Mouse (Mus musculus): ENCODE results near the gene Il1rapl2.
"Not testable (repeated sequence)": the region's sequence is repeated elsewhere in the genome, so short reads cannot be mapped to it uniquely, and the experiment has no call there.

Gene Il1rapl2

DNA sequence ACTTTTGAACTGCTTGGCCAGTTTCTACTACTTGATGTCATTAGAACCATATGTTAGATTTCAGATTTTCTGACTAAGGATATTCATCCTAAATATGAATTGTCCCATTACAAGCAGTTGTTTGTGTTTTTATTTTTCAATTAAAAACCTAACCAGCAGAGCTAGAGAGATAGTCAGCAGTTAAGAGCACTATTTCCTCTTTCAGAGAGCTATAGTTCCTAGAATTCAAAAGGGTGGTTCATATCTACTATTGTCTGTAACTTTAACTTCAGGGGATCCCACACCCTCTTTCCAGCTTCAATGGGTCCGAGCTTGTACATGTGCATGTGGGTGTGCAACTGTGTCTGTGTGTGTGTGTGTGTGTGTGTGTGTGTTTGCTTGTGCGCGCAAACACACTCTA, 472.7 kb downstream of the Il1rapl2 start:
- in situ Hi-C loops (cut with MboI; ENCODE audit: low pct_unique_long_range_greater_than_20kb in 1 of 2, low sequenced_read_pairs in 2 of 2, unreplicated experiment in 1 of 2), result no loop called here

GRCm38 (mm10) chrX:138103954-138104353, 533.5 kb downstream of the Il1rapl2 start:
- in situ Hi-C loops (cut with MboI; ENCODE audit: low pct_unique_long_range_greater_than_20kb in 1 of 2, low sequenced_read_pairs in 2 of 2, unreplicated experiment in 1 of 2), result no loop called here

DNA sequence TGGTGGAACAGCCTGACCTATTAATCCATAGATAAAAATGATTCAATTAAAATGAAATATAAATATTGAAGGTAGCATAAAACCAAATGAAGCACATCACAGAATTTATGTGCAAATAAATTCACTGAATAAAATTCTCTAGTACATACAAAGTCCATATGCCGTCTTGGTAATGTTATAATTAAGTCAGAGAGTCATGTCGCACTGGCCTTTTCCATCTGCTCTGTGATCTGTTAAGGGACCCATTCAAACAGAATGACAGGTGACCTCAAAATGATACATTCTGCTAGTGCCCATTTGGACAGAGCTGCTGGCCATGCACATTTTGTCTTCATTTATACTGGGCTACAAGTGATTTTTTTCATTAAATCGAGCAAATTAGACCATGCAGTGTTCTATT, 534.3 kb downstream of the Il1rapl2 start:
- in situ Hi-C loops (cut with MboI; ENCODE audit: low pct_unique_long_range_greater_than_20kb in 1 of 2, low sequenced_read_pairs in 2 of 2, unreplicated experiment in 1 of 2), result no loop called here

GRCm38 (mm10) chrX:138170146-138170545, 599.7 kb downstream of the Il1rapl2 start:
- in situ Hi-C loops (cut with MboI; ENCODE audit: low pct_unique_long_range_greater_than_20kb in 1 of 2, low sequenced_read_pairs in 2 of 2, unreplicated experiment in 1 of 2), result no loop called here

GRCm38 (mm10) chrX:138209480-138209879, 639.1 kb downstream of the Il1rapl2 start, which contains the start of gene Tex13a:
TSS of gene Tex13a (minus strand) at chrX:138209580.
- in situ Hi-C loops (cut with MboI; ENCODE audit: low pct_unique_long_range_greater_than_20kb in 1 of 2, low sequenced_read_pairs in 2 of 2, unreplicated experiment in 1 of 2), result no loop called here

- in situ Hi-C loops (cut with MboI; ENCODE audit: low pct_unique_long_range_greater_than_20kb in 1 of 2, low sequenced_read_pairs in 2 of 2, unreplicated experiment in 1 of 2), result no loop called here
Observed at GRCm38 (mm10) chrX:138234626-138235025, 664.2 kb downstream of the Il1rapl2 start.

GRCm38 (mm10) chrX:138348736-138349135, 778.3 kb downstream of the Il1rapl2 start:
- in situ Hi-C loops (cut with MboI; ENCODE audit: low pct_unique_long_range_greater_than_20kb in 1 of 2, low sequenced_read_pairs in 2 of 2, unreplicated experiment in 1 of 2), result not testable (repeated sequence)

DNA sequence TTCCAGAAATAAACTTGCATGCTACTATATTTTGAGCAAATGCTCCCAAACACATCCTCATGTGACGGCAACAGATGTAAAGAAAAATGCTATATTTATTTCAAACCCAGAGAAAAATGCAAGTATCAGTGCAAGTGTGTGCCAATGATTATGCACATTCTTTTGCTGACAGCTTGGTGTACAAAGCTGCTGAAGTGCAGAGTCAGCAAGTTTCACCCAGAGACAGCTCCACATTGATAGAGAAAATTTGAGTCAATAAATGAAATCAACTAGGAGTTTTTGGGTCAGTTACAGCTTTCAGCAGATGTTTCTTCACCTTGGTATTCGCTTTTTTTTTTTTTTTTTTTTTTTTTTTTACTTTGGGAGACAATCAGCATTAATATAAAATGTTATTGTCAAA, 863.4 kb downstream of the Il1rapl2 start:
- in situ Hi-C loops (cut with MboI; ENCODE audit: low pct_unique_long_range_greater_than_20kb in 1 of 2, low sequenced_read_pairs in 2 of 2, unreplicated experiment in 1 of 2), result no loop called here

GRCm38 (mm10) chrX:138437939-138438338, 867.5 kb downstream of the Il1rapl2 start:
- in situ Hi-C loops (cut with MboI; ENCODE audit: low pct_unique_long_range_greater_than_20kb in 1 of 2, low sequenced_read_pairs in 2 of 2, unreplicated experiment in 1 of 2), result no loop called here

DNA sequence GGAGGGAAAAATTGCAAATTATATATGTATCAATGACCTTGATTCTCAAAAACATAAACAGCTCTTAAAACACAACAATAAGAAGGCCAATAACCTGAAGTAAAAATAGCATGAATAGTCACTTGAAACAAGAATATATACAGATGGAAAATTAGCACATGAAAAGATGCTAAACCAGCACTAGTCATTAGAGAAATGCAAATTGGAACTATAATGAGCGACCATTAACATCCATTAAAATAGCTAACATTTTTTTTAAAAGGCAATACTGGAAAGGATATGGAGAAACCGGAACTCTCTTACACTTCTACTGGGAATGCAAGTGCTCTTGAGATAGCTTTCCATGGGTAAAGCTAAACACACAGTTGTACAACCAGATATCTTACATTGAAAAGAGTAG, 879.4 kb downstream of the Il1rapl2 start:
- in situ Hi-C loops (cut with MboI; ENCODE audit: low pct_unique_long_range_greater_than_20kb in 1 of 2, low sequenced_read_pairs in 2 of 2, unreplicated experiment in 1 of 2), result no loop called here

- in situ Hi-C loops (cut with MboI; ENCODE audit: low pct_unique_long_range_greater_than_20kb in 1 of 2, low sequenced_read_pairs in 2 of 2, unreplicated experiment in 1 of 2), result no loop called here
Observed at GRCm38 (mm10) chrX:138478488-138478887, 908.1 kb downstream of the Il1rapl2 start.

DNA sequence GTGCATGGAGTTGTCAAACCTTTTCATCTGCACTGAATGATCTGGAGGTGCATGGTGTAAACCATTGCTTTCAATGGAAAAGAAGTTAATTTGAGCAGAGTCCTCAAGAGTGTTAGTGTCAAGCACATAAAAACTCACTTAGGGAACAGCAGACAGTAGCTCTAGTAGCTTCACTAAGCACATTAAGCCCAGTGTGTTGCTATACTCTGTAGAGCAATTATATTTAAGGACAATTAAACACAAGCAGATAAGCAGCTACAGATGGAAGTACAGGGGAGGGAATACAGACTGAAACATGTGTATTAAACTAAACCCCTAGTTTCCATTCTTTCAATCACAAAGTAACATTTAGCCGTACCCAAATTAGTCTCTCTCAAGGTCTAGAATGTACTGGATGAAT, 930.1 kb downstream of the Il1rapl2 start:
- in situ Hi-C loops (cut with MboI; ENCODE audit: low pct_unique_long_range_greater_than_20kb in 1 of 2, low sequenced_read_pairs in 2 of 2, unreplicated experiment in 1 of 2), result no loop called here

GRCm38 (mm10) chrX:138505049-138505448, 934.6 kb downstream of the Il1rapl2 start:
- in situ Hi-C loops (cut with MboI; ENCODE audit: low pct_unique_long_range_greater_than_20kb in 1 of 2, low sequenced_read_pairs in 2 of 2, unreplicated experiment in 1 of 2), result no loop called here

DNA sequence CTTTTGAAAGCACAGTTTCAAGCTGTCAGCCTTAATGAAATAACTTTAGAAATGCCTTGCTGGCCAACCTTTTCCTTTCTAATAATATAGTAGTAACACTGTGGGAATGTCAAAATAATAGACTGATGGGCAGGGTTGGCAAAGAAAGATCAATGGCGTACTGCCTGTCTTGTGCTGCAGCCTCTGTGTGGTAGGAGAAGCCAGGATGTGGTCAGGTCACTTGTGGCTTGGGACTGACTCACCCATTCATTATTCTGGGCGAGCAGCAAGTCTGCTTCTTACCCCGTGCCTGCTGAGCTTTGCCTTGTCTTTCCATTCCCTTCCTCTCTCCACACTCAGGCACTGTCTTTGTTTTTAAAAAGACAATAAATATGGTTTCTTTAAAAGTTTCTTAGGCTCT, 1049.7 kb downstream of the Il1rapl2 start:
- in situ Hi-C loops (cut with MboI; ENCODE audit: low pct_unique_long_range_greater_than_20kb in 1 of 2, low sequenced_read_pairs in 2 of 2, unreplicated experiment in 1 of 2), result loop anchor here in 1 of 2 experiments (25.0 kb wide), 1 partner anchor 92 kb away; no protein-coding TSS in a partner anchor

- in situ Hi-C loops (cut with MboI; ENCODE audit: low pct_unique_long_range_greater_than_20kb in 1 of 2, low sequenced_read_pairs in 2 of 2, unreplicated experiment in 1 of 2), result no loop called here
Observed at GRCm38 (mm10) chrX:138625311-138625710, 1054.9 kb downstream of the Il1rapl2 start.

GRCm38 (mm10) chrX:138722372-138722771, 1152.0 kb downstream of the Il1rapl2 start:
- in situ Hi-C loops (cut with MboI; ENCODE audit: low pct_unique_long_range_greater_than_20kb in 1 of 2, low sequenced_read_pairs in 2 of 2, unreplicated experiment in 1 of 2), result loop anchor here in 1 of 2 experiments (25.0 kb wide), 1 partner anchor 110 kb away; no protein-coding TSS in a partner anchor

GRCm38 (mm10) chrX:138800958-138801357, 1230.5 kb downstream of the Il1rapl2 start:
- in situ Hi-C loops (cut with MboI; ENCODE audit: low pct_unique_long_range_greater_than_20kb in 1 of 2, low sequenced_read_pairs in 2 of 2, unreplicated experiment in 1 of 2), result no loop called here

- in situ Hi-C loops (cut with MboI; ENCODE audit: low pct_unique_long_range_greater_than_20kb in 1 of 2, low sequenced_read_pairs in 2 of 2, unreplicated experiment in 1 of 2), result no loop called here
Observed at GRCm38 (mm10) chrX:138831876-138832275, 1261.5 kb downstream of the Il1rapl2 start.

DNA sequence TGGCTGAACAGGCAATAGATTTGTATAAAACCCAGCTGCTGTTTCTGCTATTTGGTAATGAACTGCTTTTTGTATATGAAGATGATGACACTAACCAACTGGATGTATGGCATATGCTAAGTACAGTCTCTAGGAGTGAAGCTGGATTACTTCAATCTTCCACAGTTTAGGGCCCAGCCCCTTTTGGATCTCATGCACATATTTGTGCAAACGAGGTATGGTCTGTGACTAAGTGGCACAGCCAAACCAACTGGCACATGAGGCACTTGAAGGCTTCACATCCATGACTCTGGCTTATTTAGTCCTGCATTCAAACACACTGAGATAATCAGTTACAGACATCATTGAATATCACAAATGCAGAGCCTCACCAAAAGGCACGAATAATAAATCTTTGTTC, 1263.5 kb downstream of the Il1rapl2 start:
- in situ Hi-C loops (cut with MboI; ENCODE audit: low pct_unique_long_range_greater_than_20kb in 1 of 2, low sequenced_read_pairs in 2 of 2, unreplicated experiment in 1 of 2), result no loop called here

GRCm38 (mm10) chrX:138838381-138838780, 1268.0 kb downstream of the Il1rapl2 start:
- in situ Hi-C loops (cut with MboI; ENCODE audit: low pct_unique_long_range_greater_than_20kb in 1 of 2, low sequenced_read_pairs in 2 of 2, unreplicated experiment in 1 of 2), result no loop called here
